Mouse (Mus musculus): ENCODE results near the gene Serpina3n. TPM values are rescaled to one million over a fixed set of nuclear protein-coding genes. Genes with fewer than 3 reads are reported as not detected.

Serpina3n gene
- polyA plus RNA-seq, 1 experiment from 2014 or later, result 0.10 TPM

Other genes with a start within 250 kb of the Serpina3n start
- gene Serpina3f, start 192.2 kb upstream of the Serpina3n start, polyA plus RNA-seq (2014; fragmentation: Nextera tagmentation; extraction: Ambion mirVana), result 0.13 TPM in 1 of 2 replicates, not detected in the other
- gene Serpina3g, start 170.5 kb upstream of the Serpina3n start, polyA plus RNA-seq (2014; fragmentation: Nextera tagmentation; extraction: Ambion mirVana), result 0.35 and 0.43 TPM in 2 replicates
- not detected in 2 replicates for gene Serpina3i, start 143.6 kb upstream of the Serpina3n start, polyA plus RNA-seq (2014; fragmentation: Nextera tagmentation; extraction: Ambion mirVana)
- gene Serpina3j, start 92.2 kb upstream of the Serpina3n start, polyA plus RNA-seq (2014; fragmentation: Nextera tagmentation; extraction: Ambion mirVana), result not detected in 2 replicates
- not detected in 2 replicates for gene Serpina3k, start 68.2 kb upstream of the Serpina3n start, polyA plus RNA-seq (2014; fragmentation: Nextera tagmentation; extraction: Ambion mirVana)
- gene Serpina3m, start 68.2 kb upstream of the Serpina3n start, polyA plus RNA-seq (2014; fragmentation: Nextera tagmentation; extraction: Ambion mirVana), result not detected in 2 replicates
- 30.3 and 34.6 TPM in 2 replicates for gene Gsc, start 66.6 kb downstream of the Serpina3n start, polyA plus RNA-seq (2014; fragmentation: Nextera tagmentation; extraction: Ambion mirVana)